Mouse (Mus musculus): Measurements from ENCODE around the gene Foxo1. TPM values are rescaled to one million over a fixed set of nuclear protein-coding genes. Genes with fewer than 3 reads are reported as not detected.
A peak's percentile ranks its signal among the peaks of the same experiment; 100 is the strongest.

Gene Foxo1
- polyA plus RNA-seq, 1 experiment from 2014 or later: 4.6 TPM

DNA sequence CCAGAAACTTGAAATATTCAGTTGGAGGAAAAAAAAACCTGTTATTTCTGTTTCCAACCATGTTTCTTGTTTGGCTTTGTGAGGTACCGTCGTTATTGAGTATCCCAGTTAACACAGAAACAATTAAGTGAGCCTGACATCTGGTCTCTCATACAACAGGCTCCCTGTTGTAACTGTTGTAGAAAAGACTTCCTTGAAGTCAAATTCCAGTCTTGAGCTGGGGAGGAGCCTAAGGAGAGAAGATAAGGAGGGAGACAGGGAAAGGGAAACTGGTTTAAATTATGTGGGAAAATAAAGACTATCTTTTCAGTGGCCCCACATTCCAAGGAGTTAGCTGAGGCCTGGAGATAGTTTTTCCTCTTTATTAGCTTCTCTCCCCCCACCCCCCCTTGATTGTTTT is 14.2 kb downstream of the Foxo1 start:
- no peaks in the 10 kb centered on the region for H3K27me3 ChIP-seq (replicated peaks; ENCODE audit: control insufficient read depth, insufficient read depth, low read length)
- peak; percentile 73 for ATAC-seq
- H3K9me3 ChIP-seq (ENCODE audit: control insufficient read depth): no peaks in the 10 kb centered on the region
- peak overlapping the region; percentile 45 for H3K4me2 ChIP-seq (replicated peaks; ENCODE audit: low read depth)
- H3K4me1 ChIP-seq (replicated peaks; ENCODE audit: control insufficient read depth, insufficient read depth, low read length): peaks cover 10% of the 10 kb centered on the region
- H3K36me3 ChIP-seq (ENCODE audit: control insufficient read depth, insufficient read depth): peaks cover 3% of the 10 kb centered on the region
- no peak overlapping the region for H3K9ac ChIP-seq (ENCODE audit: low read depth, low read length)
- H3K4me3 ChIP-seq (ENCODE audit: low read depth, low read length): no peak overlapping the region
- 14% methylated on average over 2 of the region's 2 CpGs for WGBS
- H3K27ac ChIP-seq (ENCODE audit: low read depth, low read length): peak overlapping the region; percentile 41; the same call in 1 of the 2 replicates
- TF ChIP-seq CTCF (IDR thresholded peaks at IDR 0.05; ENCODE audit: low read depth): no peak

DNA sequence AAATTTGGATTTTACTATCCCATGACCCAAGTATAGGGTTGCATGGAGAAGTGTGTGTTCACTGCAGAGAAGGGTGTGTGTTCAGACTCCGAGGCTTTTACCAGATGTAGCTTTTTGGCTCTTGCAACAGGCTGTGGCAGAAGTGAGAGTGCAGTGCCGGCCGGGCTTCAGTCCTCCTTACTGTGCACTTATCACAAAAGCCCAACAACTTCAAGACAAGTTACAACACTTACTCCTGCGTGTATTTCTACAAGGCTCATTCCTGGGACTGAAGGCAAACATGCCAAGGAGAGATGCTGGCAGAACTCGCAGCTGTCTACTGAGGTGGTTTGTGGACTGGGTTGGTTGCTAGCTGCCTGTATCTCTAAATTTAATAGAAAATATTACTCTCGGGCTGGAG is 15.4 kb downstream of the Foxo1 start:
- peaks cover 2% of the 10 kb centered on the region for H3K36me3 ChIP-seq (ENCODE audit: control insufficient read depth, insufficient read depth)
- no peak overlapping the region for H3K4me3 ChIP-seq (ENCODE audit: low read depth, low read length)
- H3K27me3 ChIP-seq (replicated peaks; ENCODE audit: control insufficient read depth, insufficient read depth, low read length): no peaks in the 10 kb centered on the region
- H3K27ac ChIP-seq (ENCODE audit: low read depth, low read length): no peak overlapping the region
- no peak overlapping the region for H3K4me2 ChIP-seq (replicated peaks; ENCODE audit: low read depth)
- 84% methylated on average over 6 of the region's 6 CpGs for WGBS
- peaks cover 10% of the 10 kb centered on the region for H3K4me1 ChIP-seq (replicated peaks; ENCODE audit: control insufficient read depth, insufficient read depth, low read length)
- no peak overlapping the region for H3K9ac ChIP-seq (ENCODE audit: low read depth, low read length)
- H3K9me3 ChIP-seq (ENCODE audit: control insufficient read depth): no peaks in the 10 kb centered on the region
- ATAC-seq: no peak
- no peak for TF ChIP-seq CTCF (IDR thresholded peaks at IDR 0.05; ENCODE audit: low read depth)

DNA sequence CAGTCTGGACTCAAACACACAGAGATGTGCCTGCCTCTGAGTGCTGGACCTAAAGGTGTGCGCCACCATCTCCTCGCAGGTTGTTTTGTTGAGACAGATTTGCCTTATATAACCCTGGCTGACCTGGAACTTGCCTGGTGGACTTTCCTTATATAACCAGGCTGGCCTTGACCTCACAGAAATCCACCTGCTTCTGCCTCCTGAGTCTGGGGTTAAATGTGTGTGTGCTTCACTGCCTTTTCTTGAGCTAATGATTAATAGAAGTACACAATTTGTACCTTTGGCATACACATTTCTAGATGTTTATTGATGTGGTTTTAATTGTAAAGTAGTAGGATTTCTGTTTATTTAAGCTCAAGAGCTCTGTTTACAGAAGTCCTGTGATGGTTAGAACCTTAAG is 22.7 kb downstream of the Foxo1 start:
- Histone ChIP-seq H3K27ac (ENCODE audit: low read depth, low read length) (no peak overlapping the region; the same call in 1 of the 2 replicates), H3K4me2 (replicated peaks; ENCODE audit: low read depth) (no peak overlapping the region), H3K36me3 (ENCODE audit: control insufficient read depth, insufficient read depth) (no peaks in the 10 kb centered on the region), H3K4me1 (replicated peaks; ENCODE audit: control insufficient read depth, insufficient read depth, low read length) (no peaks in the 10 kb centered on the region), H3K9me3 (ENCODE audit: control insufficient read depth) (no peaks in the 10 kb centered on the region), H3K27me3 (replicated peaks; ENCODE audit: control insufficient read depth, insufficient read depth, low read length) (no peaks in the 10 kb centered on the region), H3K9ac (ENCODE audit: low read depth, low read length) (no peak overlapping the region), H3K4me3 (ENCODE audit: low read depth, low read length) (no peak overlapping the region)
- TF ChIP-seq CTCF (IDR thresholded peaks at IDR 0.05; ENCODE audit: low read depth): no peak
- ATAC-seq: no peak
- 89% methylated on average over 2 of the region's 2 CpGs for WGBS

DNA sequence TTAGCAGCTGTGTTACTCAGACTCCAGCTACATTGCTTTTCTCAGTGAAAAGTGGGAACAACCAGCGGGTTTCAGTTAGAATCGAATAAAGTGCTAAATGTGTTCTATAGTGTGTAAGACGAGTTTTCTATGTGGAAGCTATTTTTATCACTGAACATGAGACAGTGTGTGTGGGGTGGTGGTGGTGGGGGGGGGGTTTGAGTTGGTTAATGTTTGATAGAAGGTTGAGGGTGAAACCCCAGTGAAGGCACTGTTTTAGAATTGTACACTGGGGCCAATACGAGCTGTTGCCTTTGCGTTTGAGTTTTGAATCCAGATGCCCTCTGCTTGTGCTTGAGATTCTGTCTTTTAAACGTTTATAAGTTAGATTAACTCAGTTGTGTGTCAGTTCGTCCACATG is 24.4 kb downstream of the Foxo1 start:
- no peaks in the 10 kb centered on the region for H3K36me3 ChIP-seq (ENCODE audit: control insufficient read depth, insufficient read depth)
- ATAC-seq: no peak
- TF ChIP-seq CTCF (IDR thresholded peaks at IDR 0.05; ENCODE audit: low read depth): no peak
- no peak overlapping the region for H3K4me2 ChIP-seq (replicated peaks; ENCODE audit: low read depth)
- H3K27me3 ChIP-seq (replicated peaks; ENCODE audit: control insufficient read depth, insufficient read depth, low read length): no peaks in the 10 kb centered on the region
- no peaks in the 10 kb centered on the region for H3K4me1 ChIP-seq (replicated peaks; ENCODE audit: control insufficient read depth, insufficient read depth, low read length)
- no peaks in the 10 kb centered on the region for H3K9me3 ChIP-seq (ENCODE audit: control insufficient read depth)
- H3K4me3 ChIP-seq (ENCODE audit: low read depth, low read length): no peak overlapping the region
- no peak overlapping the region for H3K9ac ChIP-seq (ENCODE audit: low read depth, low read length)
- 46% methylated on average over 7 of the region's 7 CpGs for WGBS
- no peak overlapping the region for H3K27ac ChIP-seq (ENCODE audit: low read depth, low read length)

DNA sequence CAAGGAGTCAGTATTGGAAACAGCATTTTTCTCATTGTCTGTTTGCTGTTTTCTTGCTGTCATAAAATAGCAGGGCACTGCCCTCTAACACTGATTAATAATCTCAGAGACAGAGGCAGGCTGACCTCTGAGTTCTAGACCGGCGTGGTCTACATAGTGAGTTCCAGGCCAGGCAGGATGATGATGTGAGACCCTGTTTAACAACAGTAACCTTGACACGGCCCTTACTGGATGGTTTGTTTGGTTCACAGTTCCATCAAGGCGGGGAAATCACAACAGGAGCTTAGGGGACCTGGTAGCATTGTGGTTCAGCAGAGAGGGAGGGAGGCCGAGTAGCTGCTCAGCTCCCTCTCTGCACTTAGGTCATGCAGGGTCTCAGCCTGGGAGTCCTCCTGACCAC is 25.8 kb downstream of the Foxo1 start:
- H3K9me3 ChIP-seq (ENCODE audit: control insufficient read depth): no peaks in the 10 kb centered on the region
- no peaks in the 10 kb centered on the region for H3K4me1 ChIP-seq (replicated peaks; ENCODE audit: control insufficient read depth, insufficient read depth, low read length)
- no peak overlapping the region for H3K4me2 ChIP-seq (replicated peaks; ENCODE audit: low read depth)
- no peaks in the 10 kb centered on the region for H3K27me3 ChIP-seq (replicated peaks; ENCODE audit: control insufficient read depth, insufficient read depth, low read length)
- WGBS: 63% methylated on average over 5 of the region's 5 CpGs
- H3K9ac ChIP-seq (ENCODE audit: low read depth, low read length): no peak overlapping the region
- H3K4me3 ChIP-seq (ENCODE audit: low read depth, low read length): no peak overlapping the region
- ATAC-seq: no peak
- no peak overlapping the region for H3K27ac ChIP-seq (ENCODE audit: low read depth, low read length)
- no peaks in the 10 kb centered on the region; the same call in 1 of the 2 replicates for H3K36me3 ChIP-seq (ENCODE audit: control insufficient read depth, insufficient read depth)
- TF ChIP-seq CTCF (IDR thresholded peaks at IDR 0.05; ENCODE audit: low read depth): no peak

DNA sequence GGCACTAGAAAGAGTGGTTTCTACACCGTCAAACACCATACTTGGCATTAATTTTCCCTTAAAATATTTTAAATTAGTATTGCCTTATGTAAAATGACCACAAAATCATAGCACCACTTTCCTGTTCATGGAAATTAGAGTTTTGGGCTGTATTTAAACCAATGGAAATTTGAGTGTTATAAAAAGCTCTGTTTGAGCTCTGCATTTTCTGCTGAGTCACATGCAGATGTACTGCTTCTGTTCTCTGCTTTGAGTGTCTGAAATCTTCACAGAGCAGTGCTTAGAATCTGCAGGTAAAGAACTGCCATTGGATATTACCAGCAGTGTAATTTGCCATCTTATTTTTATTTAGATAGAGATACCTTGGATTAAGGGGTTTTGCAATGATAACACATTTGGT is 27.6 kb downstream of the Foxo1 start:
- TF ChIP-seq CTCF (IDR thresholded peaks at IDR 0.05; ENCODE audit: low read depth): no peak
- Histone ChIP-seq H3K4me3 (ENCODE audit: low read depth, low read length) (no peak overlapping the region), H3K4me1 (replicated peaks; ENCODE audit: control insufficient read depth, insufficient read depth, low read length) (no peaks in the 10 kb centered on the region), H3K36me3 (ENCODE audit: control insufficient read depth, insufficient read depth) (no peaks in the 10 kb centered on the region; the same call in 1 of the 2 replicates), H3K27ac (ENCODE audit: low read depth, low read length) (no peak overlapping the region), H3K4me2 (replicated peaks; ENCODE audit: low read depth) (no peak overlapping the region), H3K27me3 (replicated peaks; ENCODE audit: control insufficient read depth, insufficient read depth, low read length) (no peaks in the 10 kb centered on the region), H3K9me3 (ENCODE audit: control insufficient read depth) (no peaks in the 10 kb centered on the region), H3K9ac (ENCODE audit: low read depth, low read length) (no peak overlapping the region)
- ATAC-seq: no peak
- 76% methylated on average over 1 of the region's 1 CpGs for WGBS

DNA sequence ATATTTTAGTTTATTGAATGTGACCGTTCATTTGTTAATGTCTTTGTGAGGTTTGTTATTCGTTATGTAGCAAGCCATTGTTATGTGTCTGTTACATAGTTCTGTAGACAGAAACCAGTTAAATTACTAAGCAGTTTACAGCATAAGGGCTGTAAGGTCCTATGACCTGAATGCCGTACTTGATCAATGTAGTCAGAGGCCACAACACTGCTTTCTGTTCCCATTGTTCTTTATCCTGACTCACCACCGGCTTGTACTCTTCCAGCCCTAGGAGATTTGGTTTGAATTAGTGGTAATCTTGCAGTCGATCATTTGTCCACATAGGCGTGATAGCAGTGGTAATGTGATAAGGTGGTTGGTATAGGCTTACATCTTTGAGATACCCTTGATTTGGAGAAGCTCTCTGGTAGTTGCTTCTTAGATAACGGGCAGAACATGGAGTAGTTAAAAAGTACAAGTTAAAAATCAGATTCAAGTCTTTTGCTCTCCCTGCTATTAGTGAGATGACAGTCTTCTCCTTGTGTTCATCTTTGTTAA is 28.2 kb downstream of the Foxo1 start:
- H3K9ac ChIP-seq (ENCODE audit: low read depth, low read length): no peak overlapping the region
- no peaks in the 10 kb centered on the region; the same call in 1 of the 2 replicates for H3K36me3 ChIP-seq (ENCODE audit: control insufficient read depth, insufficient read depth)
- 43% methylated on average over 7 of the region's 7 CpGs for WGBS
- no peak overlapping the region for H3K27ac ChIP-seq (ENCODE audit: low read depth, low read length)
- no peaks in the 10 kb centered on the region for H3K27me3 ChIP-seq (replicated peaks; ENCODE audit: control insufficient read depth, insufficient read depth, low read length)
- H3K4me1 ChIP-seq (replicated peaks; ENCODE audit: control insufficient read depth, insufficient read depth, low read length): no peaks in the 10 kb centered on the region
- no peak overlapping the region for H3K4me3 ChIP-seq (ENCODE audit: low read depth, low read length)
- H3K9me3 ChIP-seq (ENCODE audit: control insufficient read depth): no peaks in the 10 kb centered on the region
- ATAC-seq: no peak
- H3K4me2 ChIP-seq (replicated peaks; ENCODE audit: low read depth): no peak overlapping the region
- no peak for TF ChIP-seq CTCF (IDR thresholded peaks at IDR 0.05; ENCODE audit: low read depth)

Data from intestine, postnatal 0 days (tissue).